Mouse (Mus musculus): ENCODE measurements at regions not wholly inside any gene's neighbourhood (a gene's known extent, or its start where the extent isn't known, plus 50 kb on each side); places are given as distances from the start of the nearest gene placed in this dataset.

DNA sequence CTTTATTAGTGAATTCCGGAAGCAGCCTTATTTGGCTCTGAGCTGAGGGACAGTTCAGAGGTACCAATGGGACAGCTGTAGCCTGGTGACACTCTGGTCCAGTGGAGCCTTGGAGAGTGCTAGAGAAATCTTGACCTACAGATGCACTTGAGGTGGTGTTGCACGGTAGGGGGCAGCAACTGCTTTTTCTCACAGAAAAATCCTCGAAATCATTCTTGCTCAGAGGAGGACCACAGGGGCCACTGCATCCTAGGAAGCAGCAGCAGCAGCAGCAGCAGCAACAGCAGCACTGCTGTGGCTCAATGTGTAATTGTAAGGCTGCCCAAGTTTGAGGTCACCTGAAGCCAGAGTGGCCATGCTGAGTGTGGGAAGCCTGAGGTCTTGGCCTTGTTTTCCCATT lies 299.7 kb upstream of the Ppp2r3a start:
- no peak for TF ChIP-seq CTCF (IDR thresholded peaks at IDR 0.05; ENCODE audit: borderline replicate concordance, insufficient read depth, low read depth, low read length)
- TF ChIP-seq POLR2A (IDR thresholded peaks at IDR 0.05; ENCODE audit: borderline replicate concordance, insufficient read depth, low read length): no peak

All from cerebellum, adult 2 months (tissue).